Mouse (Mus musculus) midbrain, embryonic 15.5 days (tissue): Measurements from ENCODE around the gene Apaf1. TPM values are rescaled to one million over a fixed set of nuclear protein-coding genes. Genes with fewer than 3 reads are reported as not detected.

Experiments
- ATAC-seq: fragments of 200-750 bp; cut with Nextera tagmentation; replicated peaks from 2 replicates; pipeline ENCODE4 v1.8.0; 2017; ENCODE audit warnings: moderate TSS enrichment
- H3K27ac ChIP-seq: fragments of 300-500 bp; sonication (generic); 2 replicates; pipeline ENCODE4 v1.5.1; 2015; ENCODE audit warnings: mild to moderate bottlenecking, inconsistent platforms
- H3K27me3 ChIP-seq: fragments of 300-500 bp; sonication (generic); replicated peaks from 2 replicates; pipeline ENCODE4 v1.6.1; 2015; ENCODE audit warnings: inconsistent platforms
- H3K36me3 ChIP-seq: fragments of 300-500 bp; sonication (generic); replicated peaks from 2 replicates; pipeline ENCODE4 v1.6.1; 2015; ENCODE audit warnings: inconsistent platforms
- H3K4me1 ChIP-seq: fragments of 300-500 bp; sonication (generic); 2 replicates; pipeline ENCODE4 v1.6.1; 2015; ENCODE audit warnings: inconsistent platforms
- H3K4me2 ChIP-seq: fragments of 300-500 bp; sonication (generic); 2 replicates; pipeline ENCODE4 v1.6.1; 2015; ENCODE audit warnings: inconsistent platforms, mild to moderate bottlenecking, moderate library complexity
- H3K4me3 ChIP-seq: fragments of 300-500 bp; sonication (generic); 2 replicates; pipeline ENCODE4 v1.5.1; 2015; ENCODE audit warnings: mild to moderate bottlenecking, inconsistent platforms
- H3K9ac ChIP-seq: fragments of 300-500 bp; sonication (generic); 2 replicates; pipeline ENCODE4 v1.6.1; 2015; ENCODE audit warnings: mild to moderate bottlenecking, inconsistent platforms
- H3K9me3 ChIP-seq: fragments of 300-500 bp; sonication (generic); 2 replicates; pipeline ENCODE4 v1.6.1; 2016; ENCODE audit warnings: inconsistent platforms
- WGBS: fragments of 180-500 bp; shearing (Covaris S2); methylation state at CpG from one replicate; pipeline ENCODE4 v1.1.7; 2015; ENCODE audit warnings: mixed read lengths; 5-methylcytosine and 5-hydroxymethylcytosine counted together
- polyA plus RNA-seq: library from polyadenylated mRNA; unstranded; fragments of >200 nt; fragmentation: Nextera tagmentation; extraction: Ambion mirVana; gene quantifications from 2 replicates; pipeline ENCODE4 v1.2.1, GENCODE M21; 2015

The Apaf1 gene
- polyA plus RNA-seq, 1 experiment from 2014 or later: 24.7 TPM

DNA sequence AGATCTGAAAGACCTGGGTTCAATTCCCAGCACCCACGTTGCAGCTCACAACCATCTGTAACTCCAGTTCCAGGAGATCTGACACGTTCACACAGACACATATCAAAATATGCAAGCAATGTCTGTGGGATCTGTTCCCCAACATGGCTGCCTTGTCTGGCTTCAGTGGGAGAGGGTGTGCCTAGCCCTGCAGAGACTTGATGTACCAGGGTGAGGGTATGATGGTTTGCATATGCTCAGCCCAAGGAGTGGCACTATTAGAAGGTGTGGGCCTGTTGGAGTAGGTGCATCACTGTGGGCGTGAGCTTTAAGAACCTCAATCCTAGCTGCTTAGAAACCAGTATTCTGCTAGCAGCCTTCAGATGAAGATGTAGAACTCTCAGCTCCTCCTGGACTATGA, 23.4 kb upstream of the Apaf1 start:
- WGBS: 91% methylated on average over 3 of the region's 3 CpGs

DNA sequence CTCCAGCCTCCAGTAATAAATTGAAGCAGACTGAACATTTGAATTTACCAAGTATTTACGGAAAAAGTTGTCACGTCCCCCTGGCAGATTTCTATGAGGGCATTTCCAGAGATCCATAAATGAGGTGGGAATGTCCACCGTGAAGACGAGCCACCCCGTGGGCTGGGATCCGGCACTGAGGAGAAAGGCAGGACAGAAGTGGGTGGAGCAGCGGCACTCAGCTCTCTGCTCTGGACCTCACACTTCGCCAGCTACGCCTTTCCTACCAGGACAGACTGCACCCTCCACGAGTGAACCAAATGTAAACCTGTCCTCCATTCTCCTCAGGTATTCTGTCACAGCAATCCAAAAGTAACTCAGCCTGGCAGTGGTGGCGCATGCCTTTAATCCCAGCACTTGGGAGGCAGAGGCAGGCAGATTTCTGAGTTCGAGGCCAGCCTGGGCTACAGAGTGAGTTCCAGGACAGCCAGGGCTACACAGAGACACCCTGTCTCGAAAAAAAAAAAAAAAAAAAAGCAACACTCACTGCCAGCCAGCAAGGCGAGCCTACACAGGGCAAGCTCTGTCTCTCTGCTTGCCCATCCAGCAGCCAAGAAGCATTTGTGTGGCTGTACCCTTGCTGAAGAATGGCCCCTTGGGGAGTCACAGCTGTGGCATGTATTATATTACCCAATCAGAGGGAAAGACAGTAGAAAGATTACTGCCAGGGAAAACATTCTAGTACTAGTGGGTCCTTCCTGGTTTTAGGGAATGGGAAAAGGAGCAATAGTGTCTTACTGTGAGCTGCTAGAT, 20.4 kb upstream of the Apaf1 start:
- Histone ChIP-seq H3K27me3 (no peaks in the 10 kb centered on the region), H3K36me3 (0 out of 2 replicates have a peak, but pooled peaks cover 3% of the 10 kb centered on the region), H3K9ac (no peak overlapping the region), H3K9me3 (no peaks in the 10 kb centered on the region), H3K27ac (no peak overlapping the region), H3K4me3 (no peak overlapping the region), H3K4me1 (no peaks in the 10 kb centered on the region), H3K4me2 (no peak overlapping the region)
- WGBS: 89% methylated on average over 14 of the region's 14 CpGs
- ATAC-seq: no peak

More for the DNA sequence above, 23.4 kb upstream of the Apaf1 start:
- Histone ChIP-seq H3K27ac (no peak overlapping the region), H3K27me3 (no peaks in the 10 kb centered on the region), H3K4me3 (no peak overlapping the region), H3K9ac (no peak overlapping the region), H3K4me2 (no peak overlapping the region), H3K4me1 (no peaks in the 10 kb centered on the region), H3K36me3 (0 out of 2 replicates have a peak, but pooled peaks cover 3% of the 10 kb centered on the region), H3K9me3 (no peaks in the 10 kb centered on the region)
- ATAC-seq: no peak

- WGBS: 94% methylated on average over 25 of the region's 25 CpGs
- no peak for ATAC-seq
- Histone ChIP-seq H3K27ac (no peak overlapping the region), H3K9me3 (no peaks in the 10 kb centered on the region), H3K4me2 (no peak overlapping the region), H3K4me3 (no peak overlapping the region), H3K4me1 (no peaks in the 10 kb centered on the region), H3K9ac (no peak overlapping the region), H3K27me3 (no peaks in the 10 kb centered on the region), H3K36me3 (0 out of 2 replicates have a peak, but pooled peaks cover 3% of the 10 kb centered on the region)
These were observed 19.4 kb upstream of the Apaf1 start for GRCm38 (mm10) chr10:91101936-91102335.

GRCm38 (mm10) chr10:91100101-91100500, 17.5 kb upstream of the Apaf1 start:
- H3K9me3 ChIP-seq: no peaks in the 10 kb centered on the region
- no peak overlapping the region for H3K27ac ChIP-seq
- no peak overlapping the region for H3K4me3 ChIP-seq
- H3K27me3 ChIP-seq: no peaks in the 10 kb centered on the region
- ATAC-seq: no peak
- no peaks in the 10 kb centered on the region for H3K4me1 ChIP-seq
- H3K4me2 ChIP-seq: no peak overlapping the region
- 0 out of 2 replicates have a peak, but pooled peaks cover 3% of the 10 kb centered on the region for H3K36me3 ChIP-seq
- WGBS: 79% methylated on average over 1 of the region's 1 CpGs
- no peak overlapping the region for H3K9ac ChIP-seq

GRCm38 (mm10) chr10:91098056-91098455, 15.5 kb upstream of the Apaf1 start:
- H3K9ac ChIP-seq: no peak overlapping the region
- H3K27me3 ChIP-seq: no peaks in the 10 kb centered on the region
- H3K36me3 ChIP-seq: 0 out of 2 replicates have a peak, but pooled peaks cover 3% of the 10 kb centered on the region
- H3K4me2 ChIP-seq: no peak overlapping the region
- no peaks in the 10 kb centered on the region for H3K4me1 ChIP-seq
- WGBS: 94% methylated on average over 8 of the region's 8 CpGs
- no peak overlapping the region for H3K4me3 ChIP-seq
- no peak overlapping the region for H3K27ac ChIP-seq
- H3K9me3 ChIP-seq: no peaks in the 10 kb centered on the region
- ATAC-seq: no peak

- Histone ChIP-seq H3K27ac (no peak overlapping the region), H3K36me3 (no peaks in the 10 kb centered on the region), H3K4me1 (no peaks in the 10 kb centered on the region), H3K4me3 (no peak overlapping the region), H3K9ac (no peak overlapping the region), H3K4me2 (no peak overlapping the region), H3K27me3 (no peaks in the 10 kb centered on the region), H3K9me3 (no peaks in the 10 kb centered on the region)
- 91% methylated on average over 15 of the region's 15 CpGs for WGBS
- no peak for ATAC-seq
These were observed 11.9 kb upstream of the Apaf1 start for GRCm38 (mm10) chr10:91094251-91095104.

DNA sequence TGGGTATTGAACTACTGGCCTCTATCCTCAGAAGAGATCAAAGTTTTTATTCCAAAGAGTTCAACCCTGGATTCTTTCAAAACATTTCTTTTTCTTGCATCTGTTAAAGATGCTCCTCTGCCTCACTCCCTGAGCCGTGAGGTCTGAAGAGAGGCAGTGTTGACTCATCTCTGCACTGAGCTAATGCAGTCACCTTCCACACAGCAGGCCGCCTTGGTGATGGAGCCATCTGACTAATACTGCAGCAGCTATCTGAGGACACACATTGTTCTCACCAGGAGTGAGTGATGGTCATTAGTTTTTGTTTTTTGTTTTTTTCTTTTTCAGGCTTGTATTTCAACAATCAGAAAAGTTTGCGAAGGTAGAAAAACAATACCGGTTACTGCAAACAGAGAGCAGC, 10.2 kb upstream of the Apaf1 start:
- 89% methylated on average over 4 of the region's 4 CpGs for WGBS
- H3K4me2 ChIP-seq: no peak overlapping the region
- ATAC-seq: no peak
- no peak overlapping the region for H3K27ac ChIP-seq
- H3K4me1 ChIP-seq: no peaks in the 10 kb centered on the region
- H3K9ac ChIP-seq: no peak overlapping the region
- H3K9me3 ChIP-seq: no peaks in the 10 kb centered on the region
- H3K4me3 ChIP-seq: no peak overlapping the region
- H3K27me3 ChIP-seq: no peaks in the 10 kb centered on the region
- H3K36me3 ChIP-seq: no peaks in the 10 kb centered on the region

DNA sequence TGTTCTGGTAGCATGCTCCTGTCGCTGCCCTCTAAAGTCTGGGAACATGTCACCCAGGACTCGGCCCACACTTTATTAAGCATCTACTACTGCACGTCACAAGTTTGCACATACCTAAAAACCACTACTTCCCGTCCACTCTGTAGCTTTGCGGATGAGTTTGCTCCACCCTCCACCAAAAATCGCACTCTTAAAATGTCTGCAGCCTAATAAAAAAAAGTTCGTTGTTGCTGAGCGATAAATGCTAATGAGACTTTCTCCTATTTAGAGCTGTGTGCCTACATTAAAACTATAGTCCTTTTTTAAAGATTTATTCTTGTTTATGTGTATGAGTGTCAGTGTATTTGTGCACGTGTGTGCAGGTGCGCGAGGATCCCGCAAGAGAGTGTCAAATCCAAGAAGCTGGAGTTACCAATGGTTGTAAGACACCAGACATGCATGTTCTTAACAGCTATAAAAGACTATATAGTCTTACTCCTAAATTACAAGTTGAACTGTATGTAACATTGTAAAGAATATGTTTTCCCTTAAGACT, 890 bp upstream of the Apaf1 start:
- no peak for ATAC-seq
- H3K9me3 ChIP-seq: no peaks in the 10 kb centered on the region
- peak overlapping the region; percentile 97 for H3K4me3 ChIP-seq
- 47% methylated on average over 12 of the region's 12 CpGs for WGBS
- H3K27ac ChIP-seq: peak overlapping the region; percentile 91
- H3K36me3 ChIP-seq: no peaks in the 10 kb centered on the region
- H3K4me1 ChIP-seq: peaks cover 16% of the 10 kb centered on the region
- peak overlapping the region; percentile 57 for H3K9ac ChIP-seq
- H3K27me3 ChIP-seq: no peaks in the 10 kb centered on the region
- peak overlapping the region; percentile 77 for H3K4me2 ChIP-seq

- ATAC-seq: peak; percentile 58
- H3K4me2 ChIP-seq: peak overlapping the region; percentile 77
- H3K27ac ChIP-seq: peak overlapping the region; percentile 91
- H3K36me3 ChIP-seq: peaks cover 8% of the 10 kb centered on the region; the same call in 1 of the 2 replicates
- no peaks in the 10 kb centered on the region for H3K9me3 ChIP-seq
- H3K4me1 ChIP-seq: peaks cover 16% of the 10 kb centered on the region
- H3K27me3 ChIP-seq: no peaks in the 10 kb centered on the region
- WGBS: under 1% methylated on average over 27 of the region's 27 CpGs
- H3K4me3 ChIP-seq: peak overlapping the region; percentile 97
- peak overlapping the region; percentile 92 for H3K9ac ChIP-seq
These were observed 537 bp downstream of the Apaf1 start for GRCm38 (mm10) chr10:91081959-91082507.

DNA sequence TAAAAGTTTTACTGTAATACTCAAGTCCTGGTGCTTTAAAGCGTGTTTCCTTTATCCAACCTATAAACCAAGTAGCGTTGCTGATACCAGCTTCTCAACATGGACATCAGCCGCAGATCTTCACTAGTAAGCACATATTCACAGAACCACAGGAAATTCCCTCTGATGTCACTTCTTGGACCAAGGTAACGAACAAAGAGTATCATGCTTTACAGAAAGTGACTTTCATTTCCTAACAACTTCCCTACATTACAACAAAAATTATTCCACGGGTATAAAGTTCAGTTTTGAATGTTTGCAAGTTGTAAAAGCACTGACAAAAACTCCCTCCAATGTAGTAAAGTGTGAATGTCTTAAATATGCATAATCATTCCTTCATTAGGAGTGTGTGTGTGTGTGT, 2.0 kb downstream of the Apaf1 start:
- Histone ChIP-seq H3K36me3 (peaks cover 15% of the 10 kb centered on the region), H3K9me3 (no peaks in the 10 kb centered on the region), H3K9ac (no peak overlapping the region), H3K4me2 (0 out of 2 replicates have a peak overlapping the region, but pooled peaks have one; percentile 15), H3K27ac (no peak overlapping the region), H3K4me3 (no peak overlapping the region), H3K27me3 (no peaks in the 10 kb centered on the region), H3K4me1 (peaks cover 16% of the 10 kb centered on the region)
- ATAC-seq: no peak
- WGBS: 95% methylated on average over 5 of the region's 5 CpGs

GRCm38 (mm10) chr10:91076667-91077066, 5.9 kb downstream of the Apaf1 start:
- Histone ChIP-seq H3K27ac (no peak overlapping the region), H3K4me2 (no peak overlapping the region), H3K27me3 (no peaks in the 10 kb centered on the region), H3K9ac (no peak overlapping the region), H3K4me1 (peaks cover 10% of the 10 kb centered on the region), H3K36me3 (peaks cover 15% of the 10 kb centered on the region), H3K9me3 (no peaks in the 10 kb centered on the region), H3K4me3 (no peak overlapping the region)
- 91% methylated on average over 2 of the region's 2 CpGs for WGBS
- no peak for ATAC-seq

- no peak overlapping the region for H3K27ac ChIP-seq
- H3K36me3 ChIP-seq: peaks cover 20% of the 10 kb centered on the region
- no peak overlapping the region for H3K4me3 ChIP-seq
- no peak overlapping the region for H3K9ac ChIP-seq
- no peaks in the 10 kb centered on the region for H3K9me3 ChIP-seq
- no peaks in the 10 kb centered on the region for H3K4me1 ChIP-seq
- H3K4me2 ChIP-seq: no peak overlapping the region
- ATAC-seq: no peak
- WGBS: 86% methylated on average over 3 of the region's 3 CpGs
- H3K27me3 ChIP-seq: no peaks in the 10 kb centered on the region
These were observed 9.2 kb downstream of the Apaf1 start for GRCm38 (mm10) chr10:91073345-91073744.
